Mouse (Mus musculus) megakaryocyte, embryonic 14.5 days (primary cell): ENCODE results near the gene Mgat4b.

ENCODE experiments used
- FLI1 ChIP-seq: IDR thresholded peaks from 2 replicates; pipeline ENCODE4 v1.6.1; 2012; ENCODE audit warnings: low read length, inconsistent platforms, mixed read lengths
- GATA1 ChIP-seq: IDR thresholded peaks from 3 replicates; pipeline ENCODE4 v1.6.1; 2012; ENCODE audit warnings: mixed read lengths, low read length, inconsistent platforms, borderline replicate concordance

GRCm38 (mm10) chr11:50224671-50225530 is 14.2 kb downstream of the Mgat4b start:
- no peak for TF ChIP-seq GATA1
- no peak for TF ChIP-seq FLI1
